Mouse (Mus musculus) 416B (cell line): Measurements from ENCODE around the gene Trmt10b.

Experiments used
- DNase-seq: peaks from one replicate; pipeline ENCODE4 v3.0.0; 2011; ENCODE audit warnings: low read depth

The Trmt10b gene

GRCm38 (mm10) chr4:45342286-45343155 lies 45.6 kb downstream of the Trmt10b start, which contains the start of gene Exosc3:
Gene Exosc3, minus strand, starts transcription at chr4:45342732.
- DNase-seq: peak; percentile 41

- peak; percentile 65 for DNase-seq
Measured at GRCm38 (mm10) chr4:45356653-45357052, 59.7 kb downstream of the Trmt10b start.
